Mouse (Mus musculus) liver, embryonic 13.5 days (tissue): ENCODE results near the gene Ociad1. TPM values are rescaled to one million over a fixed set of nuclear protein-coding genes. Genes with fewer than 3 reads are reported as not detected.
A peak's percentile ranks its signal among the peaks of the same experiment; 100 is the strongest.

Source experiments
- ATAC-seq: fragments of 200-750 bp; cut with Nextera tagmentation; 2 replicates; pipeline ENCODE4 v1.8.0; 2017; ENCODE audit warnings: low read depth, mild to moderate bottlenecking, moderate number of reproducible peaks, moderate library complexity
- DNase-seq: peaks from one replicate; pipeline ENCODE4 v3.0.0; 2022
- H3K27ac ChIP-seq: fragments of 300-500 bp; sonication (generic); 2 replicates; pipeline ENCODE4 v1.5.1; 2015; ENCODE audit warnings: moderate library complexity, mild to moderate bottlenecking, inconsistent platforms
- H3K27me3 ChIP-seq: fragments of 300-500 bp; sonication (generic); 2 replicates; pipeline ENCODE4 v1.6.1; 2015; ENCODE audit warnings: mild to moderate bottlenecking, inconsistent platforms
- H3K36me3 ChIP-seq: fragments of 300-500 bp; sonication (generic); 2 replicates; pipeline ENCODE4 v1.6.1; 2015; ENCODE audit warnings: mild to moderate bottlenecking, inconsistent platforms
- H3K4me1 ChIP-seq: fragments of 300-500 bp; sonication (generic); replicated peaks from 2 replicates; pipeline ENCODE4 v1.6.1; 2015; ENCODE audit warnings: inconsistent platforms
- H3K4me2 ChIP-seq: fragments of 300-500 bp; sonication (generic); 2 replicates; pipeline ENCODE4 v1.6.1; 2015; ENCODE audit warnings: inconsistent platforms, mild to moderate bottlenecking, moderate library complexity
- H3K4me3 ChIP-seq: fragments of 300-500 bp; sonication (generic); replicated peaks from 2 replicates; pipeline ENCODE4 v1.5.1; 2015; ENCODE audit warnings: mild to moderate bottlenecking, inconsistent platforms
- H3K9ac ChIP-seq: fragments of 300-500 bp; sonication (generic); 2 replicates; pipeline ENCODE4 v1.6.1; 2015; ENCODE audit warnings: mild to moderate bottlenecking, inconsistent platforms
- H3K9me3 ChIP-seq: fragments of 300-500 bp; sonication (generic); replicated peaks from 2 replicates; pipeline ENCODE4 v1.6.1; 2016; ENCODE audit warnings: inconsistent platforms
- WGBS: fragments of 180-500 bp; shearing (Covaris S2); methylation state at CpG from one replicate; pipeline ENCODE4 v1.1.7; 2015; ENCODE audit not compliant: insufficient replicate concordance; 5-methylcytosine and 5-hydroxymethylcytosine counted together
- polyA plus RNA-seq: library from polyadenylated mRNA; unstranded; fragments of >200 nt; fragmentation: Nextera tagmentation; extraction: Ambion mirVana; gene quantifications from 2 replicates; pipeline ENCODE4 v1.2.1, GENCODE M21; 2015

Ociad1 gene
- polyA plus RNA-seq, 1 experiment from 2014 or later = 144 TPM

DNA sequence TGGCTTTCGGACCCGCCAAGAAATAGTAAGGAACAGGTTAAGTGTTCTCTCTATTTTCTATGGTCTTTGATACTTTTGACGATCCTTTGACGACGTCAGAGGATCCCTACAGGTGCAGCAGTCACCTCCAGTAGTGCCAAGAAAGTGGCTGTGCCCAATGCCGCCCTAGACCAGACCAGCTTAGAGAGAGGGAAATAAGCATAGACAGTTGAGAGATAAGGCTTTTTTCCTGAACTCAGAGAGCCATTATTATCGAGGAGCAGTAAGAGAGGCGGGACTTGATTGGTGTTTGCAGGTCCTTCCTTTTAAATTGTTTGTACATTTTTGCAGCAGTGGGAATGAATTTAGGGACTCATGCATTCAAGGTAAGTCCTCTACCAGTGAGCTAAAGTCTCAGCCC is 34.9 kb upstream of the Ociad1 start:
- peak overlapping the region; percentile 65 for H3K4me3 ChIP-seq
- no peaks in the 10 kb centered on the region for H3K9me3 ChIP-seq
- H3K36me3 ChIP-seq = no peaks in the 10 kb centered on the region
- peak overlapping the region; percentile 81 for H3K4me2 ChIP-seq
- peak overlapping the region; percentile 80; the same call in 1 of the 2 replicates for H3K27ac ChIP-seq
- H3K4me1 ChIP-seq = peaks cover 43% of the 10 kb centered on the region
- ATAC-seq (no peak), DNase-seq (no peak)
- H3K27me3 ChIP-seq = no peaks in the 10 kb centered on the region
- H3K9ac ChIP-seq = peak overlapping the region; percentile 67
- WGBS = 24% methylated on average over 8 of the region's 8 CpGs

DNA sequence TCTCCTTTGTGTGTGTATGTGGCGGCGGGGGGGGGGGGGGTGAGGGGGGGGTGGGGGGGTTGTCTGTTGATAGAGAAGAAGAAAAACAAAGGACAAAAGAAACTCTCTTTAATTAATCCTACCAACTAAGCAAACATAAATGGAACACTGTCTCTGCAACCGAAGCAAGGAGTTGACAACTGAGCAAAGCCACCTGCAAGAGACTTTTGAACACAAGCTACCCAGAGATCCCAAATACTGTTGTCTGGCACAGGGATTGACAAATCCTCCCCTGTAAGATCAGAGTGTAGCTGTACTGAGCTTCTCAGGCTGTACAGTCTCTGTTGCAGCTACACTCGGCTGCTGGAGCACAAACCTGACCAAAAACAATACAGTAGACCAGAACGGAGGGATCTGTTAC is 28.5 kb upstream of the Ociad1 start:
- ATAC-seq (no peak), DNase-seq (no peak)
- WGBS = 84% methylated on average over 3 of the region's 5 CpGs
- Histone ChIP-seq H3K9ac (no peak overlapping the region), H3K36me3 (no peaks in the 10 kb centered on the region), H3K4me3 (no peak overlapping the region), H3K27ac (no peak overlapping the region), H3K4me1 (0 out of 2 replicates have a peak, but pooled peaks cover under 1% of the 10 kb centered on the region), H3K4me2 (no peak overlapping the region), H3K27me3 (no peaks in the 10 kb centered on the region), H3K9me3 (no peaks in the 10 kb centered on the region)

DNA sequence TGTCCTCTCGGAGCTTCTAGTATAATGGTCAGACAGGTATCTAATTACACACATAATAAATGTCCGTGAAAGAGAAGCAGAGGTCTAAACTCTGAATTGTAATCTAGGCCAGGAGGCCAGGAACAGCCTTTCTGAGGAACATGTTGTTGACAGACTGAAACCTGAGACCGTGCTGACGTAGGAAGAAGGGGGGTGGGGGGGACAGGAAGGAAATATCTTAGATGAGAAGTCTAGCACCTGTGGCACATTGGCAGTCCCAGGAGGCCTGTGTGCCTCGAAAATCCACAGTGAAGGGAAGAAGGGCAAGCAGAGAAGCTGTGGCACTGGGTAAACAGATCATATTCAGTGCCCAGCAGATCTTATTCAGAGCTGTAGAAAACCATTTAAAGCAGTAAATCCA is 27.1 kb upstream of the Ociad1 start:
- no peaks in the 10 kb centered on the region for H3K4me1 ChIP-seq
- no peak overlapping the region for H3K9ac ChIP-seq
- H3K36me3 ChIP-seq = no peaks in the 10 kb centered on the region
- no peak overlapping the region for H3K4me3 ChIP-seq
- no peaks in the 10 kb centered on the region for H3K9me3 ChIP-seq
- DNase-seq (no peak), ATAC-seq (no peak)
- WGBS = 56% methylated on average over 5 of the region's 5 CpGs
- H3K27ac ChIP-seq = no peak overlapping the region
- no peak overlapping the region for H3K4me2 ChIP-seq
- no peaks in the 10 kb centered on the region for H3K27me3 ChIP-seq

DNA sequence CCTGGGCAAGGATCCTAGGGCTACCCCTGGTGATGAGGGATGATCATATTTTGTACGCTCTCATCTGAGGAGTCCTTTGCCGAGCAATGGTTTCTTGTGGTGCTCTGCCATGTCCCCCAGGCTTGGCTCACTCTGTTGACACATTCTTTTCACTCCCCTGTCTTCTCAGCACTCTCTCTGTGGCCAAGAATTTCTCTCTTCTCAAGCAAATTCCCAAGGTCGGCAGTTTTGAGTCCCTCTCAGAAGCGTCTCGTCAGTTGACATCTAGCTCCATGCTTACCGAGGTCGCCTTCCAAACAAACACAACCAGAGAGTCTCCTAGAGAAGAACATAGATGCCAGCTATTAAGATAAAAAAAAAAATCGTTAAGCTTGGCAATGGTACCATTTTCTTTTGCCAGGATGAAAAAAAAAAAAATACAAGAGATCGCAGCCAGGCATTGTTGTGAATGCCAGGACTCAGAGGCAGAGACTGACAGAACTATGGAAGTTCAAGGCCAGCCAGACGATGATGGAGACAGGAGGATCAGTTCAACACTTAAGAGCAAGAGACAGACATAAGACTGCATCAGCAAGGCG is 23.9 kb upstream of the Ociad1 start:
- H3K4me1 ChIP-seq = no peaks in the 10 kb centered on the region
- H3K36me3 ChIP-seq = no peaks in the 10 kb centered on the region
- H3K4me3 ChIP-seq = no peak overlapping the region
- no peak overlapping the region for H3K4me2 ChIP-seq
- H3K27me3 ChIP-seq = no peaks in the 10 kb centered on the region
- ATAC-seq = no peak
- DNase-seq = no peak
- 72% methylated on average over 11 of the region's 11 CpGs for WGBS
- H3K9ac ChIP-seq = no peak overlapping the region
- H3K27ac ChIP-seq = no peak overlapping the region
- H3K9me3 ChIP-seq = no peaks in the 10 kb centered on the region

DNA sequence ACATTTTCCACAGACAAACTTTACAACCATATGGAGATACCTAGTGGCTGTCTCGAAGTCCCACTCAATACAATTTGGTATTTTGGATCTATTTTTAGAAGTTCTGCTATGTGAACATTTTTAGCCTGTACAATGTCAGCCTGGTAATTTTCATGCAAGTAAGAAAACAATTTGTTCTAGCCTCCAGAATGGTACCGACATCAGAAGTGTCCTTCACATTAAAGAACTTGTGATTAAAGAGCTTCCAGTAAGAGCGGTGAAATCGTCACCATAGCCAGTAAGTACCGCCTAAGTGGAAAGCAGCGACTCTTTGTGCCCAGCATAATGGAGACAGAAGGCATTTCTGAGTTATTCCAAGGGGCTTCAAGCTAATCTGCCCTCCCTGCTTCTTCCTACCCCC is 22.0 kb upstream of the Ociad1 start:
- H3K4me3 ChIP-seq = no peak overlapping the region
- WGBS = 73% methylated on average over 6 of the region's 6 CpGs
- H3K9ac ChIP-seq = no peak overlapping the region
- DNase-seq (no peak), ATAC-seq (no peak)
- no peaks in the 10 kb centered on the region for H3K4me1 ChIP-seq
- H3K27me3 ChIP-seq = peaks cover 1% of the 10 kb centered on the region; the same call in 1 of the 2 replicates
- no peaks in the 10 kb centered on the region for H3K36me3 ChIP-seq
- no peaks in the 10 kb centered on the region for H3K9me3 ChIP-seq
- no peak overlapping the region for H3K27ac ChIP-seq
- no peak overlapping the region for H3K4me2 ChIP-seq

DNA sequence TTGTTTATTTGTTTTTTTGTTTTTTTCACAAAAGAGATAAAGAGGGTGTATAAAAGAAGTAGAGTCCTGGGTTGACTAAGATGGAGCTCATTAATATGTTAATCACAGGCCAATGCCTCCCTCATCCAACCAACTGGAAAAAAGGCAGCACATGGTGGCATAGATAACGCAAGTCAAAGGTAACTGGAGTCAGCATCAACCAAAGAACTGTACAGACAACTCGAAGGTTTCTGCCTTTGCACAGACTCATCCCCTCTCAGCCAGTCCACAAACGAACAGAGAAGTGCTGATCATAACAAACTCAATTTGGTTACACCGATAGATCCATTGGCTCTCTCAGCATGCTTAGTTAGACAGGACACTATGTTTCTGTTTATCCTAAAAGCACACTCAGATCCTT is 19.4 kb upstream of the Ociad1 start:
- no peaks in the 10 kb centered on the region for H3K4me1 ChIP-seq
- DNase-seq = no peak
- no peaks in the 10 kb centered on the region for H3K9me3 ChIP-seq
- H3K27ac ChIP-seq = no peak overlapping the region
- no peak overlapping the region for H3K9ac ChIP-seq
- H3K4me3 ChIP-seq = no peak overlapping the region
- peaks cover 4% of the 10 kb centered on the region; the same call in 1 of the 2 replicates for H3K27me3 ChIP-seq
- 68% methylated on average over 4 of the region's 4 CpGs for WGBS
- no peaks in the 10 kb centered on the region for H3K36me3 ChIP-seq
- H3K4me2 ChIP-seq = no peak overlapping the region
- no peak for ATAC-seq

DNA sequence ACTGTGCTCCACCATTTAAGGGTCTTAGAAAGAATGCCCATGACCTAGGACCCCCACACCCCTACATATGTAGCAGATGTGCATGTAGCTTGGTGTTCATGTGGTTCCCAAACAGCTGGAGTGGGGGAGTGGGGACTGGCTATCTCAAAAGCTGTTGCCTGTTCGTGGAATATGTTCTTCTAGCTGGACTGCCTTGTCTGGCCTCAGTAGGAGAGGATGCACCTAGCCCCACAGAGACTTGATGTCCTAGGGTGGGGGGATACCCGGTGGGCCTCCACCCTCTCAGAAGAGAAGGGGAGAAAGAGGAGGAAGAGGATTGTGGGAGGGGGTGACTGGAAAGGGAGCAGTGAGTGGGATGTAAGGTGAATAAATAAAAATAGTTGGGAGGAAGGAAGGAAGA is 17.6 kb upstream of the Ociad1 start:
- H3K27ac ChIP-seq = no peak overlapping the region
- H3K9me3 ChIP-seq = no peaks in the 10 kb centered on the region
- no peak for DNase-seq
- H3K4me3 ChIP-seq = no peak overlapping the region
- H3K4me2 ChIP-seq = no peak overlapping the region
- H3K27me3 ChIP-seq = peaks cover 7% of the 10 kb centered on the region; the same call in 1 of the 2 replicates
- whole genome bisulfite sequencing = 45% methylated on average over 2 of the region's 2 CpGs
- ATAC-seq = no peak
- H3K9ac ChIP-seq = no peak overlapping the region
- H3K4me1 ChIP-seq = peaks cover 7% of the 10 kb centered on the region
- H3K36me3 ChIP-seq = no peaks in the 10 kb centered on the region

DNA sequence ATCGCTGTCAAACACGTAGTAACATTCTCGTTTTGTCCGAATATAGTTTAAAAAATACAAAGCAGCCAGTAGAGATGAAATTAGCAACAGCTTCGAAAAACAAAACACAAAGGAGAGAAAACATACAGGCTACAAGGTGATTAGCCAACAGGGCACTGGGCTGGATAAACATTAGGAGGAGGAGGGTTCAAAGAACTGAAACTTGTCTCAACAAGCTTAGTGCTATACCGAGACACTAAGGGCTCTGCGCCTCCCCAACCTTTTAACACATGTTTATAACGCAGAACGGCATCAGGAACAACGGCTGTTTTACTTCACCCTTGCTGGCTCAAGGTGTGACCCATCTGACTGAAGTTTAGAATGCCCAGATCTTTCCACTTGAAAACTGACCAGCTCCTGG is 13.4 kb upstream of the Ociad1 start:
- H3K36me3 ChIP-seq = no peaks in the 10 kb centered on the region
- H3K4me2 ChIP-seq = no peak overlapping the region
- H3K4me3 ChIP-seq = no peak overlapping the region
- DNase-seq = no peak
- ATAC-seq = no peak
- peaks cover 12% of the 10 kb centered on the region for H3K4me1 ChIP-seq
- WGBS = 73% methylated on average over 10 of the region's 10 CpGs
- no peaks in the 10 kb centered on the region for H3K9me3 ChIP-seq
- no peak overlapping the region for H3K9ac ChIP-seq
- H3K27me3 ChIP-seq = peaks cover 7% of the 10 kb centered on the region; the same call in 1 of the 2 replicates
- H3K27ac ChIP-seq = no peak overlapping the region

DNA sequence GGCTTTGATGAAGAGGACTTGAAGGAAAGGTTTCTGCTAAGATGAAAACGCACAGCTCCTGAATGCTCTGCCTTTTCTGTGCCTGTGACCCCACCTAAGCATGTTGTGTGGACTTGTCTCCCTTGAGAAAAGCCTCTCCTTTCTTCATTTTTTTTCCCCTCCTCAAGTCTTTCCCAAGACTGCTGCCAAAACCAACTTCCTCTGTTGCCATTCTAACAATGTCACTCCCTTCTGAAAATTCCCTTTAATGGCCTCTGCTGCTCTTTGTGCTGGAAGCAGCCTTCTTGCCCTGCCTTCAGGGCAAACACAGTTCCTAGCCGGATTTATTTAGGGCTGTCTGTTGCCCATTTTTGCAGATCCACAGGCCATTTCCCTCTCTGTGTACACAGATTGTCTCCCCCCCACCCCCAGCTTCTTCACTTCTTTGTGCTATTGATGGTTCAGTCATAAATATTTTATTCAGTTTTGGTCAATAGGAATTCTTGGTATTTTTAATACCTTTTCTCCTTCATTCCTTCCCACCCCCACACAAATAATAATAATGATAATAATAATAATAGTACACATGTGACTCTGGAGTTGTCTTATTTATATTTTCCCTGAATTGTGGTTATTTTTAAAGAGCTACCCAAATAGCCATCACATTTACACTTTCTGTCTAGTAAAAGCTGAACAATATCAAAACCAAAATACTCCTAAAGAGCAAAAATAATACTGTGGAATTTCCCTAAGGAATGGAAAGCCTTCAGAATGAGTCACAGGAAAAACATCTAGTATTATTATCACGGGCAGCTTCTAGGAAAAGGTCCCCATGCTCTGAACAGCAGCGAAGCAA is 12.6 kb upstream of the Ociad1 start:
- no peak for DNase-seq
- WGBS = 55% methylated on average over 4 of the region's 4 CpGs
- no peak for ATAC-seq
- H3K4me1 ChIP-seq = peaks cover 12% of the 10 kb centered on the region
- no peak overlapping the region for H3K27ac ChIP-seq
- no peaks in the 10 kb centered on the region for H3K36me3 ChIP-seq
- no peaks in the 10 kb centered on the region for H3K9me3 ChIP-seq
- no peak overlapping the region for H3K9ac ChIP-seq
- peaks cover 7% of the 10 kb centered on the region; the same call in 1 of the 2 replicates for H3K27me3 ChIP-seq
- no peak overlapping the region for H3K4me2 ChIP-seq
- H3K4me3 ChIP-seq = no peak overlapping the region

DNA sequence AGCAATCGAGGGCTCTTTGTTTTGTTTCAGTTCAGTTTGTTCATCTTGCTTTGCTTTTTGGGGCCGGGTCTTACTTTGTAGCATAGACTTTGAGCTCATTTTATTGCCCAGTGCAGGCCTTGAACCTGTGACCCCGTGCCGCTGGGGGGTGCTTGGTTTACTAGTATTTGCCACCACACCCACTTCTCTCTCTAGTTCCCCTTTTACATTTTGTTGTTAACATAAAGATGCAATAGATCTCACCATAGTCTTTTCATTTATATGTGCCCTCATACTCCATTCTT is 12.1 kb upstream of the Ociad1 start:
- DNase-seq = no peak
- H3K4me1 ChIP-seq = peaks cover 12% of the 10 kb centered on the region
- H3K27me3 ChIP-seq = peaks cover 6% of the 10 kb centered on the region; the same call in 1 of the 2 replicates
- H3K9me3 ChIP-seq = no peaks in the 10 kb centered on the region
- 59% methylated on average over 4 of the region's 4 CpGs for WGBS
- no peak overlapping the region for H3K27ac ChIP-seq
- no peak overlapping the region for H3K4me2 ChIP-seq
- no peaks in the 10 kb centered on the region for H3K36me3 ChIP-seq
- no peak for ATAC-seq
- no peak overlapping the region for H3K4me3 ChIP-seq
- H3K9ac ChIP-seq = no peak overlapping the region

DNA sequence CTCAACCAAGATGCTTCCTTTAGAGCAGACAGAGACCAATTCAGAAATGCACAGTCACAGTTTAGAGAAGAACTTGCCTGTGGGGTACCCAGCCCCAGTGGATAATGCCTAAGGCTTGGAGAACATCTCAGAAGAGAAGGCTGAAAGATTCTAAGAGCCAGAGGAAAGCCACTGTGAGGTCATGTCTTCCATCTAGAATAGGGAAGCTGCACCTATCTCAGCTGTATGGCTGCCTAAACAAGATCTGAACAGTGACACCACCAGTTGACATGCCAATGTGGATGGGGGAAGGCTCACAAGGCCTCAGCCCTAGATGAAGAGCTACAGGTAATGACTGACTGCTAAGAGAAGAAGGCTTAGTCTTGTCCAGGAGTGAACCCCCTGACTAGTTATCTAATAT is 8.5 kb upstream of the Ociad1 start:
- Histone ChIP-seq H3K4me1 (peaks cover 20% of the 10 kb centered on the region), H3K27me3 (no peaks in the 10 kb centered on the region), H3K36me3 (no peaks in the 10 kb centered on the region), H3K27ac (no peak overlapping the region), H3K4me3 (no peak overlapping the region), H3K4me2 (no peak overlapping the region), H3K9me3 (no peaks in the 10 kb centered on the region), H3K9ac (no peak overlapping the region)
- no peak for DNase-seq
- no peak for ATAC-seq

DNA sequence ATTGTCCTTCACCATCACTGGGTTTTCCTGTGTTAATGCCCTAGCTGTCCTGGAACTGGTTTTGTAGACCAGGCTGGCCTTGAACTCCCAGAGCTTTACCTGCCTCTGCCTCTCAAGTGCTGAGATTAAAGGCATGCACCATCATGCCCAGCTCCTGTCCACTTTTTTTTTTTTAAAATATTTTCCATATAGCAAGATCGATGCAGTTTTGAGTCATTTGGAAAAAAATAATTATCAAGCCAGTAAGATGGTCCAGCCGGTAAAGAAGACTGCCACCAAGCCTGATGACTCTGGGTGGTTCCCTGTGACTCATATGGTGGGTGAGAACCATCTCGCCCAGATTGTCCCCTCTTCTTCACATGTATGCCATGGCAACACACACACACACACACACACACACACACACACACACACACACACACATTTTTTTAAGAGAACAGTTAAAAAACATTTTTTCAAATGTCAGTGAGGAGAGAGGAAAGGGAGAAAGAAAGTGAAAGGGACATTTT is 7.1 kb upstream of the Ociad1 start:
- 62% methylated on average over 3 of the region's 3 CpGs for WGBS
- H3K27ac ChIP-seq = no peak overlapping the region
- DNase-seq (no peak), ATAC-seq (no peak)
- no peaks in the 10 kb centered on the region for H3K36me3 ChIP-seq
- no peak overlapping the region for H3K4me2 ChIP-seq
- no peaks in the 10 kb centered on the region for H3K27me3 ChIP-seq
- no peak overlapping the region for H3K9ac ChIP-seq
- H3K4me3 ChIP-seq = no peak overlapping the region
- peaks cover 10% of the 10 kb centered on the region for H3K4me1 ChIP-seq
- H3K9me3 ChIP-seq = no peaks in the 10 kb centered on the region
